Mouse (Mus musculus) ovary, adult 18-20 months (tissue): ENCODE measurements around the gene Stard10.

Experiments used
- DNase-seq: peaks from one replicate; pipeline ENCODE4 v3.0.0; 2022; ENCODE audit warnings: low spot score, mixed read lengths

Gene Stard10

GRCm38 (mm10) chr7:101317014-101317413 is at the start of gene Stard10:
Gene Stard10, plus strand, starts transcription at chr7:101317086.
- no peak for DNase-seq

GRCm38 (mm10) chr7:101267457-101268259 is 49.2 kb upstream of the Stard10 start:
- DNase-seq = no peak

GRCm38 (mm10) chr7:101271602-101272001 is 45.3 kb upstream of the Stard10 start:
- no peak for DNase-seq

- no peak for DNase-seq
Observed at GRCm38 (mm10) chr7:101272466-101273160, 44.3 kb upstream of the Stard10 start.

GRCm38 (mm10) chr7:101282721-101283120 is 34.2 kb upstream of the Stard10 start:
- no peak for DNase-seq

GRCm38 (mm10) chr7:101284504-101284903 is 32.4 kb upstream of the Stard10 start:
- no peak for DNase-seq

- DNase-seq = no peak
Observed at GRCm38 (mm10) chr7:101286891-101287290, 30.0 kb upstream of the Stard10 start.

GRCm38 (mm10) chr7:101287820-101288219 is 29.1 kb upstream of the Stard10 start:
- DNase-seq = no peak

- no peak for DNase-seq
Observed at GRCm38 (mm10) chr7:101288436-101288835, 28.4 kb upstream of the Stard10 start.

- no peak for DNase-seq
Observed at GRCm38 (mm10) chr7:101290401-101290800, 26.5 kb upstream of the Stard10 start.

- no peak for DNase-seq
Observed at GRCm38 (mm10) chr7:101291211-101291610, 25.7 kb upstream of the Stard10 start.

- no peak for DNase-seq
Observed at GRCm38 (mm10) chr7:101291641-101292040, 25.2 kb upstream of the Stard10 start.

GRCm38 (mm10) chr7:101292086-101292485 is 24.8 kb upstream of the Stard10 start:
- no peak for DNase-seq

GRCm38 (mm10) chr7:101292696-101293095 is 24.2 kb upstream of the Stard10 start:
- DNase-seq = no peak

GRCm38 (mm10) chr7:101293138-101293537 is 23.7 kb upstream of the Stard10 start:
- DNase-seq = no peak

- no peak for DNase-seq
Observed at GRCm38 (mm10) chr7:101293611-101294010, 23.3 kb upstream of the Stard10 start.

GRCm38 (mm10) chr7:101295438-101295837 is 21.4 kb upstream of the Stard10 start:
- no peak for DNase-seq

GRCm38 (mm10) chr7:101296252-101297022 is 20.4 kb upstream of the Stard10 start:
- DNase-seq = peak; percentile 63

- no peak for DNase-seq
Observed at GRCm38 (mm10) chr7:101297023-101297405, 19.9 kb upstream of the Stard10 start.

- DNase-seq = no peak
Observed at GRCm38 (mm10) chr7:101298375-101298774, 18.5 kb upstream of the Stard10 start.

- no peak for DNase-seq
Observed at GRCm38 (mm10) chr7:101301361-101301880, 15.5 kb upstream of the Stard10 start.

GRCm38 (mm10) chr7:101301881-101302456 is 14.9 kb upstream of the Stard10 start, which contains the start of gene Atg16l2:
Gene Atg16l2, minus strand, starts transcription at chr7:101302251.
- peak; percentile 85 for DNase-seq
